Mouse (Mus musculus): ENCODE data around the gene Fam47c.

DNA sequence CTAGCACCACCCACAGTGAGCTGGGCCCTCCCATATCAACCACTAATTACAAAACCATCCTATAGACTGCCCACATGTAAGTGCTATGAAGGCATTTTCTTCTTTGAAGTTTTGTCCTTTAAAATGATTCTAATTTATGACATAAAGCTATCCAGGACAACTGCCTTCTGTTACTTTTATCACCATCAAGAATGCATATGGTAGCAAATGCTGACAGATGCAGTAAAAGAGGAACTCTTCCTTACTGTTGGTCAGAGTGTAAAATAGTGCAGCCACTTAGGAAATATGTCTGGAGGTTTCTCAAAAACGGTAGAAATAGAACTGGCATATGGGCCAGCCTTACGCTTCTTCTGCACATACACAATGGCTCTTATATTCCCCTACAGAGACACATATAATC, 39.5 kb downstream of the Fam47c start:
- TF ChIP-seq CTCF (IDR thresholded peaks at IDR 0.05) (no peak), EP300 (IDR thresholded peaks at IDR 0.05) (no peak)
